Mouse (Mus musculus) erythroblast, embryonic 14.5 days (primary cell): ENCODE measurements around the gene Grk5.

Source experiments
- GATA1 ChIP-seq: IDR thresholded peaks from 2 replicates; pipeline ENCODE4 v1.6.1; 2012; ENCODE audit warnings: low read length, inconsistent platforms, mixed read lengths
- TAL1 ChIP-seq: IDR thresholded peaks from 3 replicates; pipeline ENCODE4 v1.6.1; 2012; ENCODE audit warnings: low read length, inconsistent platforms, mixed read lengths

- TF ChIP-seq TAL1 (no peak), GATA1 (no peak)
Measured at GRCm38 (mm10) chr19:60873501-60873900, 16.0 kb upstream of the Grk5 start.
